Mouse (Mus musculus) 416B (cell line): Measurements from ENCODE around the gene Immp2l.
"Not testable (repeated sequence)": the region's sequence is repeated elsewhere in the genome, so short reads cannot be mapped to it uniquely, and the experiment has no call there.

ENCODE experiments used
- DNase-seq: peaks from one replicate; pipeline ENCODE4 v3.0.0; 2011; ENCODE audit warnings: low read depth

Immp2l gene

DNA sequence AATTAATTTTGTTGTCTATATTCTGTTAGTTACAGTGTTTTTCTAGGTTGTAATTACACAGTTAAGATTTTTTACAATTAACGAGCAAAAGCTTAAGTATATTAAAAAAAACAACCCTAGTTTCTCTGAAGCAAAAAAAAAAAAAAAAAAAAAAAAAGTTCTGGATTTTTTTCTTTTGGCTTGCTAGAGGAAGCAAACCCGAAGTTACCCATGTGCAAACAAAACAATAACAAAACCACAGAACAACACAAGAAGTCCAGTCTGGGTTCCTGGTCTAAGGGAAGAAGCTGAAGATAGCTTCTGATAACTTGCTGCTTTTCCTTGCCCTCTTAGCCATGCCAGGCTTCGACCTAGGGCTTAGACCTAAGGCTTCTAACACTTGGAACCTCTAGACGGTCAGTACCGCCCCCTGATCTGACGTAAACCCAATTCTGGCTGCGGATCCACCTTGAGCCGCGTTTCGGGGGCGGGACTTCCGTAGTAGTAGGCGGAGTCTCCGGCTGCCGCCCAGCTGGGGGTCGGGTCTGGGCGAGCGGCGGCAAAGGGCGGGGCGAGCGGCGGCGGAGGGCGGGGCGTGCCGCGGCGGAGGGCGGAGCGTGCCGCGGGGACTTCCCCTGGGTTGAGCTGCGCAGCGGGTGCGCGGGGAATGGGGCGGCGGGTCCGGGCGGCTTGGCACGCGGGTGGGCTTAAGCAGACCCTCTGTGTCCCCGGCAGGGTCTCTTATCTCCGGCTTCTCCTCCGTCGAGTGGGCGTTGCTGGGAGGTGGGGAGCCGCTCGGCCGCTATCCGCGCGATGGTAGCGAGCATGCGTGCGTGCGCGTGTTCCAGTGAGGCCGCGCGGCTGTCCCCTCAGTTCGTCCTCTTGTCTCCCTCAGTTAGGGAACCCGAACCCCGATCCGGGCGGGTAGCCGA is at the start of gene Immp2l:
TSS of gene Immp2l (plus strand) at position 580 of the 911 bp plus-strand sequence.
- no peak for DNase-seq

DNA sequence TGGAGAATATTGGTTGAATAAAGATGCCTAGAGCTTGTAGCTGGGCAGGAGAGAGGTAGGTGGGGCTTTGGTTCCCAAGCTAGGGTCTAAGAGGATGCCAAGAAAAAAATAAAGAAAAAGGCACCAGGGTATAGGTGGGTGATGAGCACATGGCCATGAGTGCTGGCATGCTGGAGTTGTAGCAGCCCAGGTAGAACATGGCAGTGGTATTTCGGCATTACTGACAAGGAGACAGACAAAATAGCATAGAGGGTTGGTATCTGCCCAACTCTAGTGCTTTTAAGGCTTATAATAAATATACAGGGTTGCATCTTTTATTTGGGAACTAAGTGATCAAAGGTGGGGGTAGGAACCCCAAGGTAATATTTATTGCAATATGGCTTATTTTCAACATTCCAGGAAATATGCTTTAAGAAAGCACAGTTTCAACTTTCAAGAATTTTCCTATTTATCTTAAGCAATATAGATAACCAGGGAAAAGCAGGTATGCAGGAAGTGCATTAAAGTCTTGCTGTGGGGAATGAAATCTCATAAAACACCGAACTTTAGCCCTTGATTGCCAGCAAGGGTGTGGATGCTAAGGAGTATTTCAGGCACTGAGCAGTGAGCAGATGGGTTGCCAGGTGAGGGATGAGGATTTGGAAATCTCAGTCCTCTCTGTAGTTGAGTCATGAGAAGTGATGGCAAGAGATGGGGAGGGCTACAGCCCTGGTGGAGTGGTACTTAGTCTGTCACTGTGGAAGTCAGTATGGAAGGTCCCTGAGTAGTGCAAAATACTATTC is 45.0 kb upstream of the Immp2l start:
- DNase-seq = no peak

DNA sequence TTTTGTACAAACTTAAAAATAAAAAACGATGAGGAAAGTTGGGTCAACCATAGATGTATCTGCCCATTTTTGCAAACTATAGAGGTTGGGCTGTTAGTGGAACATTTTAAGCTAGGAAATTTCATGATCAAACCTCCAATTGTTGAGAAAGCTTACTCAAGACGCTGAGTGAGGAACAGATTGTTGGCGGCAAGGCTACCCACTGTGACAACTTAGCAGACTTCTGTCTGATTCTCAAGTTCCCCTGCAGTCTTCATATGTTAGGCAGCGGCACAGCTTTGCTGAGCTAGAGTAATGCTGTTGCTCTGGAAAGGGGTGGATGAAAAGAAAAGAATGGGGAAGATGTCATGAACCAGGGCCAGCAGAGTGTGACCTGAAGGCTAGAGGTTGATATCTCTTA is 44.2 kb upstream of the Immp2l start:
- no peak for DNase-seq

DNA sequence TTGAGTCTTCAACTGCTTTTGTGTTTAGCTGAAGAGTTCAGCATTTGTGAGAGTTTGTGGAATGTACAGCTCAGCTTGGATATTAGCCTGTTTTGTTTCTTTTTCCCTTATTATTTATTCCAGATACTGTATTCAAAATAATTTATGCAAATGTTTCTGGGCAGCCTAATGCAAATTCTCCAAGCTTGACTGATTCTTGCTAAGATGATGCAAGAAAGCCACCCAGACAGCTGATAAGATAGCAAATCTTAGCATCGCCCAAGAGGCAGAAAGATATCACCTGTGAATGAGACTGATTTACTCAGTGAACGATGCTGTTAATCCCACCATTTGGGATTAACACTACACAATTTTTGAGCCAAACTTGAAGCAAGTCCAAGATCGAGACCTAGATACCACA is 43.7 kb upstream of the Immp2l start:
- DNase-seq = no peak

DNA sequence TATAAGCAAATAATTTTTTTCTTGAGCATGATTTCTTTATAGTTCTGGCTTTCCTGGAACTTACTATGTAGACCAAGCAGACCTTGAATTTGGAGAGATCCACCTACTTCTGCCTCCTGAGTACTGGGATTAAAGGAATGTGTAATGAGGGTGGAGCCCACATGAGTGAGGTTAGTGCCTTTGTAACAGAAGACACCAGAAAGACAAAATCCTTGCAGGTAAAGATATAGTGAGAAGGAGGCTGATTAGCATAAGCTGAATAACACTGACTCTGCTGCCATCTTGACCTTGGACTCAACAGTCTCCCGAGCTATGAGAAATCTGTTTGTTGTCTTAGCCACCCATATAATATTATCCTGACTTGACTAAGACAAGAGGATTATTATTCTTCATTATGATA is 40.9 kb upstream of the Immp2l start:
- no peak for DNase-seq

DNA sequence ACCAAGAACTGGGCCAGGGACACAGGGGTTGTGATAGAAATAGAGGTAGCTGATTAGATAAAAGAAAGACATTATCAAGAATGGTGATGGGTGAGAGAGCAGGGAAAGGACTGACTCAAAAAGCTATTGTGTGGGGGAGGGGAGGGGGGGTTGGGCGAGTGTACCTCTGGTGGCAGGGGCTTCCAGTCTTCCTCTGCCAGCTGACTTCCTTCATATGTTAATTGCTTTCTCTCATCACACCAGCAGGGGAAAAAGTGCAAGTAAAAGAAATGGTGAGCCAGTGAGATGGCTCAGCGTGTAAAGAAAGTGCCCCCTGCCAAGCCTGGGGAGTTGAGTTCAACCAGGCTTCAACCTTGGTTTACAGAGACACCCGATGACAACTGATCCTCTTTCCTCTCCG is 39.2 kb upstream of the Immp2l start:
- no peak for DNase-seq

DNA sequence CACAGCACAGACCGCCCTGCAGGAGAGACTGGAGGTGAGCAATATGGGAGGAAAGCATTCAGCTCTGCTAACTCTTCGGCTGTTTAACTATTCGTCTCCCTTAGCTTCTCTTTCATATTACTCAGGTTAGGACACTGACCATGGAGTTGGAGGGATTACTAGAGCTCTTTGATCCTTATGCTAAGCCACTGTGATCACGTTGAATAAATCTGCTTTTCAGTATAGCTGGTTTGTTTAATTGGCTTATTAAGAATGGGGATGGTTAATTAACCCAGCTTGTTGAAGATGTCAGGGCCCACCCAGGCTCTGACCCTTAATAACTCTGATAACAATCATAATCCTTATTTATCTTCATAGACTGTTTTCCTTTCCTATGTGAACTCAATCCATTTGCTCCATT is 38.1 kb upstream of the Immp2l start:
- no peak for DNase-seq

DNA sequence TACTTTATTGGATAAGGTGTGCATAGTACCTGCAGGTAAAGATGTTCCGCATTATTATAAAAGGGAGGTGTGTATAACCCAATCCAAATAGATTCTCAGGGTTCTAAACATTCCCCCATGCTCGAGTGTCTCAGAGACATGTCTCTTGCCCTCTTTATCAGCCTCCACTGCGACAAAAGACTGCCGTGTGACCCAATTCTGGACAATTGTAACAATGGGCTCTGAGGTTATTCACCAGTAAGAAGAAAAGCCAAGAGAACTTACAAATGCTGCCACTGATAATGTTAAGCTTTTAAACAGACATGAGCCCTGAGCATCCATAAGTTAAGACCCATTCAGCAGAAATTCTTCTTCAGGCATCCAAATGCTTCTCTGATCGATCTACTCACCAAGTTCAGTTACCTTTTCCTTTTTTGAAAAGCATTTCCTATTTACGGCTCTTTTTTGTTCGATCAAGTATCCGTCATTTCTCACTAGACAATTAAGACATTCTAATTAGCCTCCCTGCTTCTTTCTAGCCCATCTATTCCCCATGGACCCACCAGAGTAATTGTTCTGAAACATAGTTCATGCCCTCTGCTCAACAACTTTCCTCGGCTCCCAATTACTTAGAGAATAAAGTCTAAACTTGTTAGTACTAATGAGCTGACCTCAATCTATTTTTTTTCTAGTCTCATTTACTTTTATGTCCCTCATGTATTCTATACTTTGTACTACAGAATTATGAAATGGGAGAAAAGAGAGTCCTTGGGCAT is 35.4 kb upstream of the Immp2l start:
- DNase-seq = no peak

DNA sequence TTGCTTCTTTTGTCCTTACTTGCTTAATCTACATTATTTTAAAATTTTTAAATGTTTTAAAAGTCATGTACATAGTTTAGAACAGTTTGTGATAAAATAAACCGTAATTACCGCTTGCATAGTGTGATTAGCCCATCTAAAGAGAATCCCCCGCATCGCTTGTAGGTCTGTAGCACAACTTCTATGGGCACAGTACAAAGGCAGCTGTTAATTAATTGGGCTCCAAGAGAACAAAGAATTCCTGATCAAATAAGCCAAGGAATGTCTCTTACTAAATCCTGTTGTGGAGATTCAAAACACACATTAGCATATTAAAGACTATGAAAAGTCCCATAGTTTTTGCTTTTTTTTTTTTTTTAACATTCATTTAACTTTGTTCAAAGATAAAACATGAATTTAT is 32.2 kb upstream of the Immp2l start:
- DNase-seq = no peak

DNA sequence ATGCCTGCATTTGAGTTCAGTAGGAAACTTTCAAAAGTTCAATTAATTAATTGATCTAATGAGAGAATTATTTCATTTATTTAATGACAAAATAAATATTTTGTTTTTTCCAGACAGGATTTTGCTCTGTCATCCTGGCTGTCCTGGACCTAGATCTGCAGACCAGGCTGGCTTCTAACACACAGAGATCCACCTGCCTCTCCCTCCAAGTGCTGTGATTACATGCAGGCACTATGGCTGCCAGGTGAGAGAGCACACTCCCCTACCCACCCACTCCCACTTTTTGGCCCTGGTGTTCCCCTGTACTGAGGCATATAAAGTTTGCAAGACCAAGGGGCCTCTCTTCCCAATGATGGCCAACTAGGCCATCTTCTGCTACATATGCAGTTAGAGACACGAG is 31.7 kb upstream of the Immp2l start:
- DNase-seq = not testable (repeated sequence)

DNA sequence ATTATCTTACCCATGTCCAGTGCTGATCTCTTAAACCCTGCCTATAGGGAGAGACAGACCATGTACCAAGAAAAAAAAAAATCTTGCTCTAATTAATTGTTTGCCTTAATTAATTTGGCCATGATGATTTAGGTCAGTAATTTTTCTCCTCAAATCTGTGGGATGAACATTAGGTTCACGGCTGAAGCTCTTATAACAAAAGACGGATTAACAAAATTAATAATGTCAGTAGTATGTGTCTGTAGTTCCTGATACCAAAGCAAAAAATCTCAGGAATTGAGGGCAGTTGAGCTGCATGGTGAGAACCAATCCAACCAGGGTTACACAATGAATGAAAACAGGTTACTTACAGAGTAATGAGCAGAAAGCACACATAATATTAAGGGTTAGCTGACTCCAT is 29.0 kb upstream of the Immp2l start:
- DNase-seq = no peak

DNA sequence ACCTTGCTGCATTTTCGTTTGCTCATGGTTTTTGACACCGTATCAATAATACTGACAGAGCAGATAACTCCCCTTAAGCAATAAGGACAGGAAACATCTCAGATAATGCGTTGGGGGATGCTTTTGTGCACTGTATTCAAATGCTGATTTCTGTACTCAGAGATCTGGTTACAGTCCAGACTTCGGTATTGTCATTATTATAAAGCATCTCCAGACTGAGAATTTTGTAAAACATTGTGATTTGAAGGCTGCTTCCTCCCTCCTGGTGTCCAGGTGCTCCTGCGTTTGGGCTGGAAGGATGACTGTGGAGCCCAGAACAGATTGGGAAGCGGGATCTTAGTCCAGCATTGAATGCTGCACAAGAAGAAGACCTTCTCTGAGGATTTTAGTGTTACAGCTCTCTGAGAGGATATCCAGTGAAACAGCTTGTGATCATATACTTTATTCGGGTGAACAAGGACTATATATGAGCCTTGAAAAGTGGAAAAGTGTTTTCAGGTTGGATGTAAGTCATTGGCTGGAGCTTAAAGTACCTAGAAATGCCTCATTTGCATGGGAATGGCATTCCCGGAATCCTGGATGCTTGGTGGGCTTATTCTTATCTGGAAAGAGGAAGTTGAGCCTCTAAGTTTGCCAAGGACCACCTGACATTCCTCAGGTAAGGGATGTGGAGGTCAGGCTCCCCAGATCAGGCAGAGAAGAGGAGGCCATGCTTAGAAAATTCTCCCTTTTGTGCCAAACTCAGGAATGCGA is 28.1 kb upstream of the Immp2l start:
- DNase-seq = no peak

DNA sequence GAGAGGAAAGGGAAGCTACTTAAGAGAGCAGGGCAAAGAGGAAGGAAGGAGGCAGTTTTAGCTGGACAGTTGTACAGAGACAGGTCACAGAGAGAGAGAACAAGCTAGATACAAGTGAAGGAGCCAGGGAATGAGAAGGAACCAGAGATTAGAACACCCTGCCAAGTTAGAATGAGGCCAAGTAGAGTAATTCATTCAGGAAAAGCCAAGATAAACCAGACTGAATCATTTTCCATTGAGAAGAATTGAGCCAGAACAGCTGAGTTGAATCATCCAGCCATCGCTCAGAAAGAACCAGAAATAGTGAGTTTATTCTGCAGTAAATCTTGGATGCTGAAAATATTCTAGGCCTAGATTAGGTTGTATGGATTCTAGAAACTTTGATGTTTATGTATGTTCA is 1.4 kb upstream of the Immp2l start:
- DNase-seq = no peak

DNA sequence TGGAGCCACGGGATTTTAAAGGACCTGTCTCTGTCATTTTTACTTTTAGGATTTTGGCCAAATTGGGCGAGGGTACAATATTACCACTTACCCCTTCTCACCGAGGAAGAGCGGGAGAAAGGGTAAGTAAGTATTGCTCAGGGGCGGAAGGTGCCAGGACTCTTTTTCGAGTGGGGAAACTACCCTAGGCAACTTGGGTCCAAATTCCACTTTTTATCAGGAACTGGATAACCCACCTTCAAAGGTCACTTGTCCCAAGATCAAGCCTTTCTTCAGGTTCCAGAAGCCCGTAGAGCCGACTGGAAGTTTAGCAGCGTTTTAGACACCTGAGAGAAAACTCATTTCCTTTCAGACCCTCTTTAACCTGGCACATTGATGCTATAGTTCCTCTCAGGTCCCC is 622 bp downstream of the Immp2l start:
- no peak for DNase-seq

DNA sequence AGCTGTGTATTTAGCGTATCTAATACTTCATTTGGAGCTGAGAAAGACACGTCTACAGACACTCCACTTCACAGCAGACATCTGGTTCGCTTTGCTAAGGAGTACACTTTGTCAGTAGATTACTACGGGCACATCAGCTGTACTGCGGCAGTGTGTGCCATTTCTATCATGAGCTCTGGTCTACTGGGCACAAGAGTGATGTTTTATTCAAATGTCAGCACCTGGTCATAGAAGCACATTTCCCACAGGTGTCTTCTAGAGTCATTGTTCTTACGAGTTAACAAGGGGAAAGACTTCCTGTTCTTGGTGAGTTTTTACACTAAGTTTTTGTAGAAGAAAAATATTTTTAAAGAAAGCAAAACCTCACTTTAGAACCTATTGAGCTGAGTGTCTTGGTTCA is 3.6 kb downstream of the Immp2l start:
- DNase-seq = no peak

DNA sequence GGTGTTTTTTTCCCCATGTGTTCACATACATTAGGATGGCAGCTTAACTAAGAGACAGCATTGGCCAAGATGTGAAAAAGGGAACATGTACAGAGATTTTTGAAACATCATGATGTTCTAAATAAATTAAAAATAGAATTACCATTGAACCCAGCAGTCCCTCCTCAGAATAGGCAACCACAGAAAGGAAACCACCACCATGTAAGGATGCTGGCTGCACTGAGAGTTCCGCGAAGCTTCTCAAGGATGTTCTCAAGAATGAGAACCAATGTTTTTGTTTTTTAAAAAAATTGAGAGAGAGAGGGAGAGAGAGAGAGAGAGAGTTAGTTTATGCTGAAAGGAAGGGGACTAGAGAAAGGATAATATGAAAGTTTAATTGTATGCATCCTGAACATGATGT is 7.2 kb downstream of the Immp2l start:
- DNase-seq = no peak

DNA sequence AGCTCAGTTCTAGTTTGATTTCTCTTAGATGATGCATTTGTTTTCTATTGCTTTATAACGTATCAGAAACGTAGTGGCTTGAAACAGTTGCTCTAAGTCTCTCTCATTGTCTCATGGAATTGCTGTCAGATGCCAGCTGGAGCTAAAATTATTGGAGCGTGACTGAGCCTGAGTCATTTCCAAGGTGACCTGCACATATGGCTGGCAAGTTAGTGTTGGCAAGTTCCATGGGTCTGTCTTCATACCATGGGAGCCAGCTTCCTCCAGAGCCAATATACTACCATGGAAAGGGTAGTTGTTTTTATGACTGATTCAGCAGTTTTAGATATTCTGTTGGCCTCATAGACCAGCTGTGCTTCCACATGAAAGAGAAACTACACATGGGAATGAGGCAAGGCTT is 9.3 kb downstream of the Immp2l start:
- no peak for DNase-seq

DNA sequence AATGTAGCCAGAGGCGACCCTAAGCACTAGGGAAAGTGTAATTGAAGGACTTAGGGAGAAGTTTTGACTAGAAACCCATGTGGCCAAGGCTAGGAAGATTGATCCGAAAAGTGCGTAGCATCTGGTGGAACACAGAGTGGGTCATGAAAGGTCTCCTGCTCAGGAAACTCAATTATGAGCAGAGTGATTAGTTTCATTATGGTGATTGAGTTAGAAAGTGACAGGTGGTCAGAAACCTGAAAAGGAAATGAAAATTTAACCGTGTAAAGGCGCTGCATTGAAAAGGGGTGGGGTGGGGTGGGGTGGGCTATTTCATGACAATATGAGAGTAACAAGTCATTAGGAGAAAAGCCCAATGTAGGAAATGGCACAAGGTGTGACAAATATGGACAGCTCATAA is 15.9 kb downstream of the Immp2l start:
- DNase-seq = no peak

DNA sequence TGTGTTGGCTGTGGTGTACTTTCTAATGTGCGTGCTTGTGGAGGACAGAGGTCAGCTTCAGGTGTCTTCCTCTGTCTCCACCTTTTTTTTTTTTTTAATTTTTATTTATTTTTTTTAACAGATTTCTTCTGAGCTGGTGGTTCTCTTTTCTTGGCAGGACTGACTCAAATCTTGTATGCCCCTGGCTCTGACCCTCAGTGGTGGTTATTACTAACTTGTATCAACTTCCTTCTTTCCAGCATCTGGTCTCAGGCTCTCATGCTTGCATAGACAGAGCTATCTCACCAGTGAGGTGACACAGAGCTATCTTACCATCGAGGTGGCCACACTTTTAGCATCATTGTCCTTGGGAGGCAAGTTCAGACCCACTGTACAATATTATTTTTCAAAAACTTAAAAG is 17.8 kb downstream of the Immp2l start:
- no peak for DNase-seq

DNA sequence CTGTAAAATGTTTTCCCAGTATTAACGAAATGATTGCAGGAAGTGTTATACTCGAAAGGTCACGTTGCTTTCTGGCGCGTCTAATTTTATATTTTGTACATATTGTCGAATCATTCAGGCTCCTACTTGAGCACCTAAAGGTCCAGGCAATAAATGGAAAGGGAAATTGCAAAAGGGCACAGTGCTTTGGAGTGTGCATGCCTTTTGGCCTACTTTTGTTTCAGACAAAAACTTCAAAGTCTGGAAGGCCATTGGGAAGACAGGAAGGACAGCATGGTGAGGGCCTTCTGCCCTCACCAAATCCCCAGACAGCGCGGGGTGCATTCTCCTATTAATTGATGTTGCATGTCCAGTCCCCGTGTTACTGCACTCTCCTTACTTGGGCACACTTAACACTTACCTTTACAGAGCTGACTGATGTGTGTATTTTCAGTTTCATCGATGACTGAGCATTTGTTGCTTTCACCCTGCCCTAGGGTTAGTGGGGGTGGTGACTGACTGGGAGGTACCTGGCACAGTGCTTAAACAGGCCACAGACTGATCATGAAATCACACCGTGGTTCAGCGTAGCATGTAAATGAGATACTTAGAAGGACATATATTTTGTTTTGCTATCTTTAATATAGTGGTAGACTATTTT is 20.7 kb downstream of the Immp2l start:
- no peak for DNase-seq

DNA sequence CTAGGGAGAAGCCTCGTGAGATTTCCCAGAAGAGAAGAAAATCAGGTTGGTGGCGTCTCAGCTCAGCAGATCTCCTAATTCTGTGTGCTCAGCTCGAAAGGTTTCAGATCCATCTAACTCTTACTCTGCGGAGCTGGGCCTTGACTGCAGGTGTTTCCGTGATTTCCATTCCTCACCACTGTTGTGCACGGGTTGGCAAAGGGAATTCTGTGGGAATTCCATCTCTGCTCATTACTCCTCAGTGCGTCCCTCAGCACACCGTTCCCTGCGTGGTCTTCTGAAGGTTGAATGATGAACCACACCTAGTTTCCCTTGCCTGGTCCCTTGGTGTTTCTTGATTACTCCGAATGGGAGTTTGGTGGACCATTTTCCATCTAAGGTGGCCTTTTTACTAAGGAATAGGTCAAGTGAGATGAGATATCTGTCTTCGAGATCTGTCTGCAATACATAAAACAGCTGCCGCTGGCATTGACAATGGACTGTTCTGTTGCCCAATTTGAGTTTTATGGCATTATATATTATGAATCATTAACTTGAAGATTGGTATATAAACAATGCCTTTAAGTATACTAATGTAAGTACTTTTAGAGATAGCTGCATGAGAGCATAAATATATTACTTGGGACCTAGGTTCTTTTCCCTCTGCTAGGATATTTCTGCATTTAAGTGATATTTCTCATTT is 23.3 kb downstream of the Immp2l start:
- DNase-seq = no peak
